Mouse (Mus musculus): ENCODE measurements at regions not wholly inside any gene's neighbourhood (a gene's known extent, or its start where the extent isn't known, plus 50 kb on each side); places are given as distances from the start of the nearest gene placed in this dataset.

GRCm38 (mm10) chr7:79543231-79544071 lies 74.0 kb downstream of the Rhcg start:
- 1% methylated on average over 55 of the region's 58 CpGs for WGBS
- H3K4me3 ChIP-seq (replicated peaks) = peak overlapping the region; percentile 10; the same call in 1 of the 2 replicates

GRCm38 (mm10) chr7:79542379-79543015 lies 75.0 kb downstream of the Rhcg start:
- Histone ChIP-seq H3K27ac (replicated peaks) (no peak overlapping the region), H3K4me2 (replicated peaks) (no peak overlapping the region), H3K36me3 (no peaks in the 10 kb centered on the region), H3K4me3 (replicated peaks) (no peak overlapping the region), H3K27me3 (peaks cover 95% of the 10 kb centered on the region), H3K9me3 (replicated peaks) (no peaks in the 10 kb centered on the region), H3K4me1 (peaks cover 7% of the 10 kb centered on the region), H3K9ac (no peak overlapping the region)
- ATAC-seq (ENCODE audit: insufficient number of reproducible peaks, low FRiP score, low TSS enrichment, low read depth) = no peak
- 2% methylated on average over 23 of the region's 23 CpGs for WGBS

More at GRCm38 (mm10) chr7:79543231-79544071, 74.0 kb downstream of the Rhcg start:
- Histone ChIP-seq H3K4me2 (replicated peaks) (peak overlapping the region; percentile 19), H3K27ac (replicated peaks) (no peak overlapping the region), H3K36me3 (no peaks in the 10 kb centered on the region), H3K9me3 (replicated peaks) (no peaks in the 10 kb centered on the region), H3K9ac (no peak overlapping the region), H3K27me3 (peaks cover 95% of the 10 kb centered on the region), H3K4me1 (peaks cover 7% of the 10 kb centered on the region)
- ATAC-seq (ENCODE audit: insufficient number of reproducible peaks, low FRiP score, low TSS enrichment, low read depth) = no peak

GRCm38 (mm10) chr7:79540246-79540645 lies 74.1 kb upstream of the Polg start:
- H3K4me3 ChIP-seq (replicated peaks) = no peak overlapping the region
- no peak for ATAC-seq (ENCODE audit: insufficient number of reproducible peaks, low FRiP score, low TSS enrichment, low read depth)
- H3K27me3 ChIP-seq = peaks cover 96% of the 10 kb centered on the region
- no peak overlapping the region for H3K9ac ChIP-seq
- no peaks in the 10 kb centered on the region for H3K36me3 ChIP-seq
- no peak overlapping the region for H3K27ac ChIP-seq (replicated peaks)
- H3K4me2 ChIP-seq (replicated peaks) = no peak overlapping the region
- H3K4me1 ChIP-seq = peaks cover 21% of the 10 kb centered on the region
- 20% methylated on average over 2 of the region's 2 CpGs for WGBS
- H3K9me3 ChIP-seq (replicated peaks) = no peaks in the 10 kb centered on the region

GRCm38 (mm10) chr7:79539426-79539825 lies 73.3 kb upstream of the Polg start:
- no peak for ATAC-seq (ENCODE audit: insufficient number of reproducible peaks, low FRiP score, low TSS enrichment, low read depth)
- Histone ChIP-seq H3K4me3 (replicated peaks) (no peak overlapping the region), H3K27me3 (peaks cover 96% of the 10 kb centered on the region), H3K36me3 (no peaks in the 10 kb centered on the region), H3K27ac (replicated peaks) (no peak overlapping the region), H3K9ac (no peak overlapping the region), H3K9me3 (replicated peaks) (no peaks in the 10 kb centered on the region), H3K4me1 (peaks cover 23% of the 10 kb centered on the region), H3K4me2 (replicated peaks) (no peak overlapping the region)
- 3% methylated on average over 3 of the region's 3 CpGs for WGBS

GRCm38 (mm10) chr7:79536157-79536641 lies 70.0 kb upstream of the Polg start:
- H3K9ac ChIP-seq = no peak overlapping the region

GRCm38 (mm10) chr7:79535251-79536111 lies 69.3 kb upstream of the Polg start:
- WGBS = 1% methylated on average over 66 of the region's 66 CpGs
- Histone ChIP-seq H3K9me3 (replicated peaks) (no peaks in the 10 kb centered on the region), H3K27me3 (peaks cover 97% of the 10 kb centered on the region), H3K27ac (replicated peaks) (no peak overlapping the region), H3K36me3 (no peaks in the 10 kb centered on the region), H3K9ac (0 out of 2 replicates have a peak overlapping the region, but pooled peaks have one; percentile 6), H3K4me1 (peaks cover 23% of the 10 kb centered on the region), H3K4me3 (replicated peaks) (peak overlapping the region; percentile 42), H3K4me2 (replicated peaks) (peak overlapping the region; percentile 76)
- peak; percentile 39; the same call in 1 of the 2 replicates for ATAC-seq (ENCODE audit: insufficient number of reproducible peaks, low FRiP score, low TSS enrichment, low read depth)

More at GRCm38 (mm10) chr7:79536157-79536641, 70.0 kb upstream of the Polg start:
- Histone ChIP-seq H3K9me3 (replicated peaks) (no peaks in the 10 kb centered on the region), H3K4me2 (replicated peaks) (peak overlapping the region; percentile 76), H3K4me3 (replicated peaks) (peak overlapping the region; percentile 42), H3K4me1 (peaks cover 22% of the 10 kb centered on the region), H3K27ac (replicated peaks) (no peak overlapping the region), H3K36me3 (no peaks in the 10 kb centered on the region), H3K27me3 (peaks cover 97% of the 10 kb centered on the region)
- WGBS = under 1% methylated on average over 27 of the region's 27 CpGs
- peak; percentile 12; the same call in 1 of the 2 replicates for ATAC-seq (ENCODE audit: insufficient number of reproducible peaks, low FRiP score, low TSS enrichment, low read depth)

- no peaks in the 10 kb centered on the region for H3K36me3 ChIP-seq
- peaks cover 23% of the 10 kb centered on the region for H3K4me1 ChIP-seq
- no peak overlapping the region for H3K9ac ChIP-seq
- H3K4me2 ChIP-seq (replicated peaks) = peak overlapping the region; percentile 76; the same call in 1 of the 2 replicates
- WGBS = 6% methylated on average over 7 of the region's 7 CpGs
- H3K27ac ChIP-seq (replicated peaks) = no peak overlapping the region
- H3K27me3 ChIP-seq = peaks cover 98% of the 10 kb centered on the region
- H3K4me3 ChIP-seq (replicated peaks) = 0 out of 2 replicates have a peak overlapping the region, but pooled peaks have one; percentile 42
- ATAC-seq (ENCODE audit: insufficient number of reproducible peaks, low FRiP score, low TSS enrichment, low read depth) = no peak
- H3K9me3 ChIP-seq (replicated peaks) = no peaks in the 10 kb centered on the region
Observed at GRCm38 (mm10) chr7:79534819-79535218, 68.7 kb upstream of the Polg start.

- H3K4me1 ChIP-seq = peaks cover 23% of the 10 kb centered on the region
- no peak overlapping the region for H3K27ac ChIP-seq (replicated peaks)
- no peak overlapping the region for H3K9ac ChIP-seq
- ATAC-seq (ENCODE audit: insufficient number of reproducible peaks, low FRiP score, low TSS enrichment, low read depth) = no peak
- no peak overlapping the region for H3K4me2 ChIP-seq (replicated peaks)
- 11% methylated on average over 5 of the region's 5 CpGs for WGBS
- H3K9me3 ChIP-seq (replicated peaks) = no peaks in the 10 kb centered on the region
- H3K4me3 ChIP-seq (replicated peaks) = no peak overlapping the region
- peaks cover 98% of the 10 kb centered on the region for H3K27me3 ChIP-seq
- no peaks in the 10 kb centered on the region for H3K36me3 ChIP-seq
Observed at GRCm38 (mm10) chr7:79534381-79534780, 68.2 kb upstream of the Polg start.

GRCm38 (mm10) chr7:79532626-79533140 lies 66.5 kb upstream of the Polg start:
- H3K4me2 ChIP-seq (replicated peaks) = no peak overlapping the region
- H3K27ac ChIP-seq (replicated peaks) = no peak overlapping the region
- peaks cover 95% of the 10 kb centered on the region for H3K27me3 ChIP-seq
- no peak overlapping the region for H3K4me3 ChIP-seq (replicated peaks)
- 61% methylated on average over 5 of the region's 5 CpGs for WGBS
- H3K9ac ChIP-seq = no peak overlapping the region
- H3K4me1 ChIP-seq = peaks cover 23% of the 10 kb centered on the region
- H3K9me3 ChIP-seq (replicated peaks) = no peaks in the 10 kb centered on the region
- no peaks in the 10 kb centered on the region for H3K36me3 ChIP-seq
- no peak for ATAC-seq (ENCODE audit: insufficient number of reproducible peaks, low FRiP score, low TSS enrichment, low read depth)

- Histone ChIP-seq H3K4me3 (replicated peaks) (no peak overlapping the region), H3K36me3 (no peaks in the 10 kb centered on the region), H3K27ac (replicated peaks) (no peak overlapping the region), H3K9me3 (replicated peaks) (no peaks in the 10 kb centered on the region), H3K9ac (no peak overlapping the region), H3K4me2 (replicated peaks) (no peak overlapping the region), H3K4me1 (peaks cover 23% of the 10 kb centered on the region), H3K27me3 (peaks cover 94% of the 10 kb centered on the region)
- WGBS = 18% methylated on average over 12 of the region's 12 CpGs
- no peak for ATAC-seq (ENCODE audit: insufficient number of reproducible peaks, low FRiP score, low TSS enrichment, low read depth)
Observed at GRCm38 (mm10) chr7:79531551-79532356, 65.6 kb upstream of the Polg start.
